Mouse (Mus musculus) thymus, adult 2 months (tissue): ENCODE measurements around the gene Ptbp1. TPM values are rescaled to one million over a fixed set of nuclear protein-coding genes. Genes with fewer than 3 reads are reported as not detected.
A peak's percentile ranks its signal among the peaks of the same experiment; 100 is the strongest.
"Not testable (repeated sequence)": the region's sequence is repeated elsewhere in the genome, so short reads cannot be mapped to it uniquely, and the experiment has no call there.

ENCODE experiments used
- DNase-seq: peaks from one replicate; pipeline ENCODE4 v3.0.0; 2021
- H3K27ac ChIP-seq: fragments of 200-500 bp; 2 replicates; pipeline ENCODE4 v1.5.1; 2012; ENCODE audit warnings: low read length, control low read depth; ENCODE audit not compliant: control insufficient read depth, insufficient read depth
- H3K27me3 ChIP-seq: fragments of 200-500 bp; 2 replicates; pipeline ENCODE4 v1.6.1; 2012; ENCODE audit warnings: mild to moderate bottlenecking, low read length, moderate library complexity, mixed read lengths; ENCODE audit not compliant: control insufficient read depth, insufficient read depth
- H3K36me3 ChIP-seq: fragments of 200-500 bp; 2 replicates; pipeline ENCODE4 v1.6.1; 2012; ENCODE audit warnings: mild to moderate bottlenecking, low read length, moderate library complexity; ENCODE audit not compliant: control insufficient read depth, insufficient read depth
- H3K4me1 ChIP-seq: fragments of 200-500 bp; replicated peaks from 2 replicates; pipeline ENCODE4 v1.6.1; 2012; ENCODE audit warnings: low read length; ENCODE audit not compliant: control insufficient read depth, insufficient read depth
- H3K4me3 ChIP-seq: fragments of 200-500 bp; 2 replicates; pipeline ENCODE4 v1.5.1; 2012; ENCODE audit warnings: mild to moderate bottlenecking, low read length, control low read depth, moderate library complexity; ENCODE audit not compliant: control insufficient read depth, insufficient read depth
- CTCF ChIP-seq: fragments of 200-500 bp; IDR thresholded peaks from 2 replicates; pipeline ENCODE4 v1.5.1; 2012; ENCODE audit warnings: mild to moderate bottlenecking, control low read depth, low read length, moderate library complexity, borderline replicate concordance; ENCODE audit not compliant: control insufficient read depth, poor library complexity, insufficient read depth; ENCODE audit errors: extremely low read depth
- POLR2A ChIP-seq: fragments of 200-500 bp; IDR thresholded peaks from 2 replicates; pipeline ENCODE4 v1.6.1; 2012; ENCODE audit warnings: mild to moderate bottlenecking, low read length, control low read depth, moderate library complexity; ENCODE audit not compliant: control insufficient read depth, poor library complexity, insufficient read depth; ENCODE audit errors: extremely low read depth
- WGBS: fragments of 180-500 bp; shearing (Covaris S2); methylation state at CpG from one replicate; pipeline ENCODE4 v1.1.7; 2018; 5-methylcytosine and 5-hydroxymethylcytosine counted together
- polyA plus RNA-seq: library from polyadenylated mRNA; depleted of rRNA; stranded (reverse); fragments of >200 nt; gene quantifications from 2 replicates; pipeline ENCODE4 v1.2.3, GENCODE M21; 2012

The Ptbp1 gene
- polyA plus RNA-seq, 1 experiment = 583 TPM

- Histone ChIP-seq H3K36me3 (no peaks in the 10 kb centered on the region), H3K27me3 (no peaks in the 10 kb centered on the region; the same call in 1 of the 2 replicates), H3K27ac (no peak overlapping the region), H3K4me1 (peaks cover 21% of the 10 kb centered on the region), H3K4me3 (no peak overlapping the region)
- WGBS = 8% methylated on average over 9 of the region's 9 CpGs
- TF ChIP-seq CTCF (no peak), POLR2A (no peak)
- DNase-seq = no peak
Measured at GRCm38 (mm10) chr10:79880721-79881120, 26.5 kb downstream of the Ptbp1 start.

- Histone ChIP-seq H3K36me3 (no peaks in the 10 kb centered on the region), H3K4me3 (no peak overlapping the region), H3K27ac (no peak overlapping the region), H3K27me3 (no peaks in the 10 kb centered on the region; the same call in 1 of the 2 replicates), H3K4me1 (peaks cover 19% of the 10 kb centered on the region)
- no peak for TF ChIP-seq CTCF
- TF ChIP-seq POLR2A = no peak
- DNase-seq = no peak
- 6% methylated on average over 22 of the region's 22 CpGs for WGBS
Measured at GRCm38 (mm10) chr10:79881981-79882380, 27.8 kb downstream of the Ptbp1 start.

GRCm38 (mm10) chr10:79883297-79884084 is 29.3 kb downstream of the Ptbp1 start:
- Histone ChIP-seq H3K4me3 (no peak overlapping the region), H3K4me1 (peaks cover 8% of the 10 kb centered on the region), H3K36me3 (no peaks in the 10 kb centered on the region), H3K27me3 (no peaks in the 10 kb centered on the region; the same call in 1 of the 2 replicates), H3K27ac (no peak overlapping the region)
- DNase-seq = peak; percentile 67
- TF ChIP-seq POLR2A = no peak
- peak; percentile 64; the same call in 1 of the 2 replicates for TF ChIP-seq CTCF
- 30% methylated on average over 22 of the region's 22 CpGs for WGBS

- 23% methylated on average over 4 of the region's 4 CpGs for WGBS
- no peak overlapping the region for H3K4me3 ChIP-seq
- no peak for DNase-seq
- TF ChIP-seq CTCF (no peak), POLR2A (no peak)
- no peak overlapping the region for H3K27ac ChIP-seq
- no peaks in the 10 kb centered on the region; the same call in 1 of the 2 replicates for H3K27me3 ChIP-seq
- H3K36me3 ChIP-seq = no peaks in the 10 kb centered on the region
- H3K4me1 ChIP-seq = peaks cover 8% of the 10 kb centered on the region; the same call in 1 of the 2 replicates
Measured at GRCm38 (mm10) chr10:79884446-79884845, 30.2 kb downstream of the Ptbp1 start.

GRCm38 (mm10) chr10:79884938-79885337 is 30.7 kb downstream of the Ptbp1 start:
- DNase-seq, H3K4me1 ChIP-seq, H3K4me3 ChIP-seq, H3K27ac ChIP-seq, H3K36me3 ChIP-seq, H3K27me3 ChIP-seq: not testable (repeated sequence)
- WGBS = 43% methylated on average over 3 of the region's 3 CpGs

- Histone ChIP-seq H3K4me1 (0 out of 2 replicates have a peak, but pooled peaks cover 4% of the 10 kb centered on the region), H3K27me3 (no peaks in the 10 kb centered on the region; the same call in 1 of the 2 replicates), H3K36me3 (no peaks in the 10 kb centered on the region), H3K27ac (no peak within 1 kb of the TSS), H3K4me3 (no peak within 1 kb of the TSS)
- no peak for DNase-seq
- WGBS = 74% methylated on average over 6 of the region's 6 CpGs
- TF ChIP-seq POLR2A = no peak
Measured at GRCm38 (mm10) chr10:79886054-79886453, 31.8 kb downstream of the Ptbp1 start, which contains the start of gene Elane. Gene Elane (plus strand): TSS chr10:79886247.
